Mouse (Mus musculus): Measurements from ENCODE around the gene Skida1. TPM values are rescaled to one million over a fixed set of nuclear protein-coding genes. Genes with fewer than 3 reads are reported as not detected.

Skida1 gene
- polyA plus RNA-seq, 1 experiment, result 0.55 TPM

DNA sequence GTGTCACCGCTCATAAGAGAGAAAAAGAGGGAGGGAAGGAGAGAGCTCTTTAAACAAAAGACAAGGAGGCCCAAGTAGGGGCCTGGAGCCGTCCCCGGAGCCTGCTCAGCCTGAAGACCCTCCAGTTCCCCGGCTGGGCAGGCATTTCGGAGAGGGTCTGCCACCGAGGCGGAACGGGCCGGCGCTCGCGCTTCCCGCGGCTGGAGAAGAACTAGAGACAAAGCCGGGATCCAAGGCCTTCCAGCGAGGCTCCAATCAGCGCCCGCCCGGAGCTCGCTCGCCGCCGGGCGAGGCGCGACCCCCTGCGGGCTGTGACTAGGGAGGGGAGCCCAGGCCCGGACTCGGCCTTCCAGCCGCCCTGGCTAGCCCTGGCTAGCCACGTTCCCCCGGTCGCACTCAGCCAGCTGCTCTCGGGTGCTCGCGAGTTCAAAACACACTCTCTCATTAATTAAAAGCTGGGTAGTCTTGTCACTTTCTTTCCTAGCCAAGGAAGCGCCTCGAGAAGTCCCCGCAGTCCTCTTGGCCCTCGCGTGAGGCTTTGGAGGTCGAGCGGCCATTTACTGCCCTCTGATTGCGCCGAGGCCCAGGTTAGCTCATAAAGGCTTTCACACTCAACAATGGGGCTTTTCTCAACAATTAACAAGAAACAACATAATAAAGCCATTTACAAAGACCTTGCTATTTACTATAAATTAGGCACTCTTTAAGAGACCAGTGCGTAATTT lies 9.1 kb downstream of the Skida1 start:
- H3K27me3 ChIP-seq (ENCODE audit: control insufficient read depth, insufficient read depth, insufficient read length), result no peaks in the 10 kb centered on the region
- TF ChIP-seq MAX (IDR thresholded peaks at IDR 0.05) (no peak), CTCF (IDR thresholded peaks at IDR 0.05; ENCODE audit: control insufficient read depth, insufficient read depth, insufficient read length) (no peak), MYOD1 (IDR thresholded peaks at IDR 0.05; ENCODE audit: control insufficient read depth, insufficient read length, low read depth) (no peak), FOSL1 (IDR thresholded peaks at IDR 0.05; ENCODE audit: insufficient read depth, low read length, poor library complexity, severe bottlenecking) (no peak), USF1 (IDR thresholded peaks at IDR 0.05; ENCODE audit: low read depth) (no peak)
- H3ac ChIP-seq (ENCODE audit: control insufficient read depth, insufficient read length, low read depth), result no peak overlapping the region
- H3K79me2 ChIP-seq (ENCODE audit: control insufficient read depth, insufficient read depth), result no peaks in the 10 kb centered on the region
- H3K79me3 ChIP-seq (ENCODE audit: low read depth), result no peaks in the 10 kb centered on the region
- H3K36me3 ChIP-seq (ENCODE audit: control insufficient read depth, insufficient read depth), result no peaks in the 10 kb centered on the region
- no peak overlapping the region for H3K4me3 ChIP-seq (ENCODE audit: insufficient read depth, poor library complexity, severe bottlenecking)

- Histone ChIP-seq H3K79me2 (ENCODE audit: control insufficient read depth, insufficient read depth) (no peaks in the 10 kb centered on the region), H3K79me3 (ENCODE audit: low read depth) (no peaks in the 10 kb centered on the region), H3K27me3 (ENCODE audit: control insufficient read depth, insufficient read depth, insufficient read length) (no peaks in the 10 kb centered on the region), H3K36me3 (ENCODE audit: control insufficient read depth, insufficient read depth) (no peaks in the 10 kb centered on the region), H3K4me3 (ENCODE audit: insufficient read depth, poor library complexity, severe bottlenecking) (no peak overlapping the region), H3ac (ENCODE audit: control insufficient read depth, insufficient read length, low read depth) (no peak overlapping the region)
- TF ChIP-seq MAX (IDR thresholded peaks at IDR 0.05) (no peak), FOSL1 (IDR thresholded peaks at IDR 0.05; ENCODE audit: insufficient read depth, low read length, poor library complexity, severe bottlenecking) (no peak), MYOG (IDR thresholded peaks at IDR 0.05; ENCODE audit: control insufficient read depth, extremely low read depth, insufficient read length) (no peak), MYOD1 (IDR thresholded peaks at IDR 0.05; ENCODE audit: control insufficient read depth, insufficient read length, low read depth) (no peak), CEBPB (IDR thresholded peaks at IDR 0.05; ENCODE audit: low read depth) (no peak), USF1 (IDR thresholded peaks at IDR 0.05; ENCODE audit: low read depth) (no peak), CTCF (IDR thresholded peaks at IDR 0.05; ENCODE audit: control insufficient read depth, insufficient read depth, insufficient read length) (no peak)
These were observed 9.9 kb downstream of the Skida1 start for GRCm38 (mm10) chr2:18038895-18039371.

DNA sequence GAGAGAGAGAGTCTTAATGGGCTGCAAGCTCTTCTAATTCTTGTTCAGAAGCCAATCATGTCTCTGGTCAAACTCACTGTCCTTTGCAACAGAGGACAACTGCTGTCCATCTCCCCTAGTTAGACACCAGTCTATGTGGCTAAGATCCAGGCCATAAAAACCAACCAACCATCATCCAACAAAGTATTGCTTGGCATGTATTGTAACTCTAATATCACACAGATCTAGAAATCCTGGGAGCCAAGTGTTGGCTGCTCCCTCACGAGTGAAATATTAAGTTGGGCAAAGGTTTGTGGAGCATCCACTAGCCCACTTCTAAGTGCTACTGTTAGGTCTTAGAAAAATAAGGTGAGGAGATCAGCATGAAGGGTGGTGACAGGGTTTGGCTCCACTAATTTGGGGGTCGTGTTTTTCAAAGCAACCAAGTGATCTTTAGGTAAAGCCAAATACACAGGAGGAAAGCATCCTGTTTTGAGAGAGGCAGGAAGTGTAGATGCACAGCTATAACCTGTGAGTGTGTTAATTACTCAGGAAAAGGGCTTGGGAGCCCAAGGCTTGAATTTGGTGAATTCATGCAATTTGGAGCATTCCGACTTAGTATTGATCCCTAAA lies 10.6 kb downstream of the Skida1 start:
- no peaks in the 10 kb centered on the region for H3K36me3 ChIP-seq (ENCODE audit: control insufficient read depth, insufficient read depth)
- H3K4me3 ChIP-seq (ENCODE audit: insufficient read depth, poor library complexity, severe bottlenecking), result no peak overlapping the region
- H3K79me3 ChIP-seq (ENCODE audit: low read depth), result no peaks in the 10 kb centered on the region
- H3K27me3 ChIP-seq (ENCODE audit: control insufficient read depth, insufficient read depth, insufficient read length), result no peaks in the 10 kb centered on the region
- TF ChIP-seq MYOD1 (IDR thresholded peaks at IDR 0.05; ENCODE audit: control insufficient read depth, insufficient read length, low read depth) (no peak), USF1 (IDR thresholded peaks at IDR 0.05; ENCODE audit: low read depth) (no peak), MAX (IDR thresholded peaks at IDR 0.05) (no peak), FOSL1 (IDR thresholded peaks at IDR 0.05; ENCODE audit: insufficient read depth, low read length, poor library complexity, severe bottlenecking) (no peak), MYOG (IDR thresholded peaks at IDR 0.05; ENCODE audit: control insufficient read depth, extremely low read depth, insufficient read length) (no peak), CTCF (IDR thresholded peaks at IDR 0.05; ENCODE audit: control insufficient read depth, insufficient read depth, insufficient read length) (no peak), CEBPB (IDR thresholded peaks at IDR 0.05; ENCODE audit: low read depth) (no peak)
- no peaks in the 10 kb centered on the region for H3K79me2 ChIP-seq (ENCODE audit: control insufficient read depth, insufficient read depth)
- H3ac ChIP-seq (ENCODE audit: control insufficient read depth, insufficient read length, low read depth), result no peak overlapping the region

DNA sequence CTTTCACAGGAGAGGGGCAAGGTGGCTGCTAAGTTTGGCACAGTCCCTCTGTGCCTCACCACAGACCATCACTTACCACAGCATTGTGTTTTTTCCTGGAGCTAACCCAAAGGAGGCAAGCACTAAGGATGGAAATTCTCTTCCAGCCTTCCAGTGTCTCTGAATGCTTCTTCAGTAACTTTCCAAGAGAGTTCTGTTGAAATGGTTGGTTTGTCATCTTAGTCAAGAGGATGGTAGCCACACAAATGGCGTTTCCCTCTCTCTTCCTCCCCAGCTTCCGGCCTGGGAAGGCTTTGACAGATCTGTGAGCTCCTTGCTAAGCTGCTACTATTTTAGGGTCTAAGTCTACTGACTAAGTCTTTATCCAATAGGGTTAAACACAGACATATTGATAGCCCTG lies 11.4 kb downstream of the Skida1 start, which contains the start of gene A930004D18Rik:
Gene A930004D18Rik (minus strand): TSS at position 247 of the 400 bp plus-strand sequence.
- no peaks in the 10 kb centered on the region for H3K79me2 ChIP-seq (ENCODE audit: control insufficient read depth, insufficient read depth)
- H3K27me3 ChIP-seq (ENCODE audit: control insufficient read depth, insufficient read depth, insufficient read length), result no peaks in the 10 kb centered on the region
- H3K36me3 ChIP-seq (ENCODE audit: control insufficient read depth, insufficient read depth), result no peaks in the 10 kb centered on the region
- no peak within 1 kb of the TSS for H3ac ChIP-seq (ENCODE audit: control insufficient read depth, insufficient read length, low read depth)
- H3K4me3 ChIP-seq (ENCODE audit: insufficient read depth, poor library complexity, severe bottlenecking), result no peak within 1 kb of the TSS
- no peaks in the 10 kb centered on the region for H3K79me3 ChIP-seq (ENCODE audit: low read depth)
- TF ChIP-seq MAX (IDR thresholded peaks at IDR 0.05) (no peak), MYOD1 (IDR thresholded peaks at IDR 0.05; ENCODE audit: control insufficient read depth, insufficient read length, low read depth) (no peak), CTCF (IDR thresholded peaks at IDR 0.05; ENCODE audit: control insufficient read depth, insufficient read depth, insufficient read length) (no peak), MYOG (IDR thresholded peaks at IDR 0.05; ENCODE audit: control insufficient read depth, extremely low read depth, insufficient read length) (no peak)

DNA sequence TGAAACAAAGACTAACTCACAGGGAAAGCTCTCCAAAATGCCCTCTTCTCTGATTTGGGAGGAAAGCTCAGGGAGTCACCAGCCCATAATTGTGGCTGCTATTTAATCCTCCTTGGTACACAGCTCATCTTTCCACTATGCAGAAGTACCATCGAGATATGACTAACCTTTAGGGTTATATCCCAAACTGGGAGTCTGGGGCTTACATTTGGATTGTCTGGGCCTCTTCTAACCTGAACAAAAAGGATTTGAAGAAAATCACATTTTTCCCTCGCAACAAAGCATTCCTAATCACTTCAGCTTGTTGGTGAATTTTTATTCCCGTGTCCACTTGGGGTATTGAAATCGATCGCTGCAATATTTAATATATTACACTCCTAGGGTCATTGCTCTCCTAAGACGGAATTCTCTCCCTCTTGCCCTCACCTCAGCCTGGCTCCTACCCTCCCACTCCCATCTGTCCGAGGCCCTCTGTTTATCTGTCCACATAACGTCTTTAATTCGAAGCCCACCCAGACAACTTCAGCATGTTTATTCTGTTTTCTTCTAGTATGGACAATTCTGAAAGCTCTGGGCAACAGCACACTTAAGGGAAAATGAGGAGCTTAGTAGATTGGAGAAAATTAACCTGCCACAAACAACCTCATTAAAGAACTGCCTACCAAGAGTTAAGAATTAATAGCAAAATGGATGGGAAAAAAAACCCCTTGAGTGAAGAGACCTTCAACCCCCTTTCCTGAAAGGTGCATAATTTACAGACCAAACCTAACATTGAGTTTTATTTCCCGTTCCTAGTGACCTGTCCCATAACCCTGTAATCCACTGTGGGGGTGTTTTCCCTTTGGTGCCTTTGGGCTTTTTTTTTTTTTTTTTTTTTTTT lies 14.2 kb downstream of the Skida1 start:
- Histone ChIP-seq H3K4me3 (ENCODE audit: insufficient read depth, poor library complexity, severe bottlenecking) (no peak overlapping the region), H3ac (ENCODE audit: control insufficient read depth, insufficient read length, low read depth) (no peak overlapping the region), H3K79me2 (ENCODE audit: control insufficient read depth, insufficient read depth) (no peaks in the 10 kb centered on the region), H3K27me3 (ENCODE audit: control insufficient read depth, insufficient read depth, insufficient read length) (no peaks in the 10 kb centered on the region), H3K79me3 (ENCODE audit: low read depth) (no peaks in the 10 kb centered on the region), H3K36me3 (ENCODE audit: control insufficient read depth, insufficient read depth) (no peaks in the 10 kb centered on the region)
- TF ChIP-seq CEBPB (IDR thresholded peaks at IDR 0.05; ENCODE audit: low read depth) (no peak), FOSL1 (IDR thresholded peaks at IDR 0.05; ENCODE audit: insufficient read depth, low read length, poor library complexity, severe bottlenecking) (no peak)

Measured in C2C12 (cell line).